Mouse (Mus musculus): ENCODE data around the gene Capn9. TPM values are rescaled to one million over a fixed set of nuclear protein-coding genes. Genes with fewer than 3 reads are reported as not detected.

The Capn9 gene
- polyA plus RNA-seq, 1 experiment from 2014 or later, result not detected

- no peak overlapping the region for H3K27ac ChIP-seq (ENCODE audit: low read depth, low read length)
- H3K9me3 ChIP-seq (ENCODE audit: control insufficient read depth, low read length), result no peaks in the 10 kb centered on the region
- DNase-seq (ENCODE audit: low spot score, missing footprints), result no peak
- H3K4me2 ChIP-seq, result no peak overlapping the region
- H3K36me3 ChIP-seq (ENCODE audit: control insufficient read depth, insufficient read depth, low read length), result peaks cover 16% of the 10 kb centered on the region
- no peak overlapping the region for H3K9ac ChIP-seq (ENCODE audit: low read length)
- no peak for ATAC-seq (ENCODE audit: low FRiP score)
- no peaks in the 10 kb centered on the region for H3K4me1 ChIP-seq (ENCODE audit: control insufficient read depth, insufficient read depth, low read length)
- H3K27me3 ChIP-seq (ENCODE audit: control insufficient read depth, insufficient read depth, low read length), result no peaks in the 10 kb centered on the region
- 94% methylated on average over 5 of the region's 5 CpGs for WGBS
- no peak overlapping the region for H3K4me3 ChIP-seq (ENCODE audit: low read depth, low read length)
Observed at GRCm38 (mm10) chr8:124543272-124543671, 32.6 kb upstream of the Capn9 start.

- ATAC-seq (ENCODE audit: low FRiP score) (no peak), DNase-seq (ENCODE audit: low spot score, missing footprints) (no peak)
- no peaks in the 10 kb centered on the region for H3K27me3 ChIP-seq (ENCODE audit: control insufficient read depth, insufficient read depth, low read length)
- H3K4me2 ChIP-seq, result no peak overlapping the region
- no peaks in the 10 kb centered on the region for H3K9me3 ChIP-seq (ENCODE audit: control insufficient read depth, low read length)
- 92% methylated on average over 6 of the region's 6 CpGs for WGBS
- no peak overlapping the region for H3K4me3 ChIP-seq (ENCODE audit: low read depth, low read length)
- H3K4me1 ChIP-seq (ENCODE audit: control insufficient read depth, insufficient read depth, low read length), result no peaks in the 10 kb centered on the region
- H3K9ac ChIP-seq (ENCODE audit: low read length), result no peak overlapping the region
- H3K36me3 ChIP-seq (ENCODE audit: control insufficient read depth, insufficient read depth, low read length), result peaks cover 23% of the 10 kb centered on the region
- no peak overlapping the region for H3K27ac ChIP-seq (ENCODE audit: low read depth, low read length)
Observed at GRCm38 (mm10) chr8:124546371-124546770, 29.5 kb upstream of the Capn9 start.

- no peak for ATAC-seq (ENCODE audit: low FRiP score)
- no peak overlapping the region for H3K27ac ChIP-seq (ENCODE audit: low read depth, low read length)
- H3K4me2 ChIP-seq, result no peak overlapping the region
- no peak overlapping the region for H3K9ac ChIP-seq (ENCODE audit: low read length)
- H3K36me3 ChIP-seq (ENCODE audit: control insufficient read depth, insufficient read depth, low read length), result peaks cover 22% of the 10 kb centered on the region
- WGBS, result 91% methylated on average over 7 of the region's 7 CpGs
- no peaks in the 10 kb centered on the region for H3K27me3 ChIP-seq (ENCODE audit: control insufficient read depth, insufficient read depth, low read length)
- H3K9me3 ChIP-seq (ENCODE audit: control insufficient read depth, low read length), result no peaks in the 10 kb centered on the region
- no peak for DNase-seq (ENCODE audit: low spot score, missing footprints)
- H3K4me1 ChIP-seq (ENCODE audit: control insufficient read depth, insufficient read depth, low read length), result no peaks in the 10 kb centered on the region
- H3K4me3 ChIP-seq (ENCODE audit: low read depth, low read length), result no peak overlapping the region
Observed at GRCm38 (mm10) chr8:124546815-124547214, 29.1 kb upstream of the Capn9 start.

- Histone ChIP-seq H3K27ac (ENCODE audit: low read depth, low read length) (no peak overlapping the region), H3K4me1 (ENCODE audit: control insufficient read depth, insufficient read depth, low read length) (no peaks in the 10 kb centered on the region), H3K4me3 (ENCODE audit: low read depth, low read length) (no peak overlapping the region), H3K9me3 (ENCODE audit: control insufficient read depth, low read length) (no peaks in the 10 kb centered on the region), H3K36me3 (ENCODE audit: control insufficient read depth, insufficient read depth, low read length) (peaks cover 24% of the 10 kb centered on the region), H3K9ac (ENCODE audit: low read length) (no peak overlapping the region), H3K4me2 (no peak overlapping the region), H3K27me3 (ENCODE audit: control insufficient read depth, insufficient read depth, low read length) (no peaks in the 10 kb centered on the region)
- no peak for DNase-seq (ENCODE audit: low spot score, missing footprints)
- no peak for ATAC-seq (ENCODE audit: low FRiP score)
- WGBS, result 79% methylated on average over 11 of the region's 11 CpGs
Observed at GRCm38 (mm10) chr8:124547269-124547668, 28.6 kb upstream of the Capn9 start.

GRCm38 (mm10) chr8:124548187-124548586 is 27.7 kb upstream of the Capn9 start:
- ATAC-seq (ENCODE audit: low FRiP score) (no peak), DNase-seq (ENCODE audit: low spot score, missing footprints) (no peak)
- H3K9ac ChIP-seq (ENCODE audit: low read length), result no peak overlapping the region
- no peaks in the 10 kb centered on the region for H3K27me3 ChIP-seq (ENCODE audit: control insufficient read depth, insufficient read depth, low read length)
- no peaks in the 10 kb centered on the region for H3K4me1 ChIP-seq (ENCODE audit: control insufficient read depth, insufficient read depth, low read length)
- 78% methylated on average over 1 of the region's 1 CpGs for WGBS
- peaks cover 24% of the 10 kb centered on the region for H3K36me3 ChIP-seq (ENCODE audit: control insufficient read depth, insufficient read depth, low read length)
- no peak overlapping the region for H3K27ac ChIP-seq (ENCODE audit: low read depth, low read length)
- H3K4me3 ChIP-seq (ENCODE audit: low read depth, low read length), result no peak overlapping the region
- H3K4me2 ChIP-seq, result no peak overlapping the region
- H3K9me3 ChIP-seq (ENCODE audit: control insufficient read depth, low read length), result no peaks in the 10 kb centered on the region

GRCm38 (mm10) chr8:124551011-124551661 is 24.8 kb upstream of the Capn9 start:
- Histone ChIP-seq H3K27me3 (ENCODE audit: control insufficient read depth, insufficient read depth, low read length) (no peaks in the 10 kb centered on the region), H3K4me3 (ENCODE audit: low read depth, low read length) (no peak overlapping the region), H3K36me3 (ENCODE audit: control insufficient read depth, insufficient read depth, low read length) (peaks cover 15% of the 10 kb centered on the region; the same call in 1 of the 2 replicates), H3K9ac (ENCODE audit: low read length) (no peak overlapping the region), H3K4me1 (ENCODE audit: control insufficient read depth, insufficient read depth, low read length) (no peaks in the 10 kb centered on the region), H3K4me2 (no peak overlapping the region), H3K27ac (ENCODE audit: low read depth, low read length) (no peak overlapping the region), H3K9me3 (ENCODE audit: control insufficient read depth, low read length) (no peaks in the 10 kb centered on the region)
- 94% methylated on average over 15 of the region's 15 CpGs for WGBS
- ATAC-seq (ENCODE audit: low FRiP score) (no peak), DNase-seq (ENCODE audit: low spot score, missing footprints) (no peak)

- Histone ChIP-seq H3K9ac (ENCODE audit: low read length) (no peak overlapping the region), H3K4me1 (ENCODE audit: control insufficient read depth, insufficient read depth, low read length) (no peaks in the 10 kb centered on the region; the same call in 1 of the 2 replicates), H3K36me3 (ENCODE audit: control insufficient read depth, insufficient read depth, low read length) (peaks cover 12% of the 10 kb centered on the region; the same call in 1 of the 2 replicates), H3K4me2 (no peak overlapping the region), H3K4me3 (ENCODE audit: low read depth, low read length) (no peak overlapping the region), H3K27ac (ENCODE audit: low read depth, low read length) (no peak overlapping the region), H3K9me3 (ENCODE audit: control insufficient read depth, low read length) (no peaks in the 10 kb centered on the region), H3K27me3 (ENCODE audit: control insufficient read depth, insufficient read depth, low read length) (no peaks in the 10 kb centered on the region)
- WGBS, result 87% methylated on average over 7 of the region's 7 CpGs
- ATAC-seq (ENCODE audit: low FRiP score), result no peak
- no peak for DNase-seq (ENCODE audit: low spot score, missing footprints)
Observed at GRCm38 (mm10) chr8:124555113-124555750, 20.7 kb upstream of the Capn9 start.

- H3K9ac ChIP-seq (ENCODE audit: low read length), result no peak overlapping the region
- no peak overlapping the region for H3K4me2 ChIP-seq
- no peak for ATAC-seq (ENCODE audit: low FRiP score)
- no peaks in the 10 kb centered on the region for H3K27me3 ChIP-seq (ENCODE audit: control insufficient read depth, insufficient read depth, low read length)
- H3K4me1 ChIP-seq (ENCODE audit: control insufficient read depth, insufficient read depth, low read length), result no peaks in the 10 kb centered on the region; the same call in 1 of the 2 replicates
- no peak overlapping the region for H3K4me3 ChIP-seq (ENCODE audit: low read depth, low read length)
- H3K9me3 ChIP-seq (ENCODE audit: control insufficient read depth, low read length), result no peaks in the 10 kb centered on the region
- no peak for DNase-seq (ENCODE audit: low spot score, missing footprints)
- peaks cover 6% of the 10 kb centered on the region; the same call in 1 of the 2 replicates for H3K36me3 ChIP-seq (ENCODE audit: control insufficient read depth, insufficient read depth, low read length)
- no peak overlapping the region; the same call in 1 of the 2 replicates for H3K27ac ChIP-seq (ENCODE audit: low read depth, low read length)
- 88% methylated on average over 7 of the region's 7 CpGs for WGBS
Observed at GRCm38 (mm10) chr8:124556164-124556563, 19.7 kb upstream of the Capn9 start.

GRCm38 (mm10) chr8:124556658-124557057 is 19.3 kb upstream of the Capn9 start:
- DNase-seq (ENCODE audit: low spot score, missing footprints), result no peak
- Histone ChIP-seq H3K9ac (ENCODE audit: low read length) (no peak overlapping the region), H3K4me3 (ENCODE audit: low read depth, low read length) (no peak overlapping the region), H3K4me1 (ENCODE audit: control insufficient read depth, insufficient read depth, low read length) (no peaks in the 10 kb centered on the region; the same call in 1 of the 2 replicates), H3K4me2 (no peak overlapping the region), H3K27me3 (ENCODE audit: control insufficient read depth, insufficient read depth, low read length) (no peaks in the 10 kb centered on the region), H3K9me3 (ENCODE audit: control insufficient read depth, low read length) (no peaks in the 10 kb centered on the region), H3K36me3 (ENCODE audit: control insufficient read depth, insufficient read depth, low read length) (peaks cover 4% of the 10 kb centered on the region; the same call in 1 of the 2 replicates), H3K27ac (ENCODE audit: low read depth, low read length) (no peak overlapping the region)
- no peak for ATAC-seq (ENCODE audit: low FRiP score)
- WGBS, result 65% methylated on average over 13 of the region's 13 CpGs

Data from midbrain, embryonic 11.5 days (tissue).